Mouse (Mus musculus): ENCODE measurements around the gene Ciapin1. TPM values are rescaled to one million over a fixed set of nuclear protein-coding genes. Genes with fewer than 3 reads are reported as not detected.
A peak's percentile ranks its signal among the peaks of the same experiment; 100 is the strongest.

Gene Ciapin1
- polyA plus RNA-seq, 1 experiment from 2014 or later, result 37.5 TPM

DNA sequence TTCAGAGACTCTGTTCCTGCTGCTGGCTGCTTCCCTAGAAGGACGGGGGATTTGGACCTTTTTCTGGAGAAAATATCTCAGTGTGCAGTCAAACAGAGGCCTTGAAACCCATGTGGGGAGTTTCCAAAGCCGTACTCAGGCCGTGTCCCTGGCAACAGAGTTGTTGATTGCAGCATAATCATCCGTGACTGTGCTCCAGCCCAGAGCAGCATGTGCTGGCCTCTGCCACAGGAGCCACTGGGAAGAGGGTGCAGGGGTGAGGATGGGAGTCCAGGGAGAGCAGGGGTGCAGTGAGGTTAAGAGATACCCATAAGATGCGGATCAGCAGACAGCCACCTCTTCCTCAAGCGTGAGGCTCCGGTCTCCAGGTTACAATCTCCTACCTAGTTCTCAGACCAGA is 30.7 kb downstream of the Ciapin1 start:
- Histone ChIP-seq H3K27me3 (ENCODE audit: control insufficient read depth, insufficient read depth, low read depth, low read length) (peaks cover 8% of the 10 kb centered on the region), H3K27ac (ENCODE audit: low read length) (no peak overlapping the region), H3K4me3 (ENCODE audit: low read depth, low read length) (no peak overlapping the region), H3K4me2 (ENCODE audit: low read depth, low read length) (no peak overlapping the region), H3K9ac (ENCODE audit: low read depth, low read length) (no peak overlapping the region), H3K9me3 (replicated peaks; ENCODE audit: control insufficient read depth, low read length) (no peaks in the 10 kb centered on the region), H3K4me1 (ENCODE audit: control insufficient read depth, low read depth, low read length) (peaks cover 5% of the 10 kb centered on the region), H3K36me3 (ENCODE audit: control insufficient read depth, insufficient read depth) (no peaks in the 10 kb centered on the region)
- no peak for ATAC-seq (ENCODE audit: low read depth)
- WGBS (ENCODE audit: insufficient replicate concordance), result 58% methylated on average over 7 of the region's 7 CpGs

- no peak overlapping the region for H3K27ac ChIP-seq (ENCODE audit: low read length)
- H3K9ac ChIP-seq (ENCODE audit: low read depth, low read length), result no peak overlapping the region
- H3K4me1 ChIP-seq (ENCODE audit: control insufficient read depth, low read depth, low read length), result peaks cover 5% of the 10 kb centered on the region
- no peak overlapping the region for H3K4me2 ChIP-seq (ENCODE audit: low read depth, low read length)
- no peak overlapping the region for H3K4me3 ChIP-seq (ENCODE audit: low read depth, low read length)
- H3K36me3 ChIP-seq (ENCODE audit: control insufficient read depth, insufficient read depth), result no peaks in the 10 kb centered on the region
- 71% methylated on average over 4 of the region's 4 CpGs for WGBS (ENCODE audit: insufficient replicate concordance)
- peaks cover 13% of the 10 kb centered on the region for H3K27me3 ChIP-seq (ENCODE audit: control insufficient read depth, insufficient read depth, low read depth, low read length)
- H3K9me3 ChIP-seq (replicated peaks; ENCODE audit: control insufficient read depth, low read length), result no peaks in the 10 kb centered on the region
- no peak for ATAC-seq (ENCODE audit: low read depth)
Observed at GRCm38 (mm10) chr8:94805811-94806210, 32.3 kb downstream of the Ciapin1 start.

GRCm38 (mm10) chr8:94804546-94805340 is 33.4 kb downstream of the Ciapin1 start:
- H3K27me3 ChIP-seq (ENCODE audit: control insufficient read depth, insufficient read depth, low read depth, low read length), result peaks cover 14% of the 10 kb centered on the region
- H3K36me3 ChIP-seq (ENCODE audit: control insufficient read depth, insufficient read depth), result no peaks in the 10 kb centered on the region
- no peak overlapping the region for H3K4me2 ChIP-seq (ENCODE audit: low read depth, low read length)
- no peak for ATAC-seq (ENCODE audit: low read depth)
- H3K4me1 ChIP-seq (ENCODE audit: control insufficient read depth, low read depth, low read length), result peaks cover 5% of the 10 kb centered on the region
- H3K27ac ChIP-seq (ENCODE audit: low read length), result no peak overlapping the region
- no peak overlapping the region for H3K4me3 ChIP-seq (ENCODE audit: low read depth, low read length)
- WGBS (ENCODE audit: insufficient replicate concordance), result 10% methylated on average over 10 of the region's 10 CpGs
- no peak overlapping the region for H3K9ac ChIP-seq (ENCODE audit: low read depth, low read length)
- no peaks in the 10 kb centered on the region for H3K9me3 ChIP-seq (replicated peaks; ENCODE audit: control insufficient read depth, low read length)

DNA sequence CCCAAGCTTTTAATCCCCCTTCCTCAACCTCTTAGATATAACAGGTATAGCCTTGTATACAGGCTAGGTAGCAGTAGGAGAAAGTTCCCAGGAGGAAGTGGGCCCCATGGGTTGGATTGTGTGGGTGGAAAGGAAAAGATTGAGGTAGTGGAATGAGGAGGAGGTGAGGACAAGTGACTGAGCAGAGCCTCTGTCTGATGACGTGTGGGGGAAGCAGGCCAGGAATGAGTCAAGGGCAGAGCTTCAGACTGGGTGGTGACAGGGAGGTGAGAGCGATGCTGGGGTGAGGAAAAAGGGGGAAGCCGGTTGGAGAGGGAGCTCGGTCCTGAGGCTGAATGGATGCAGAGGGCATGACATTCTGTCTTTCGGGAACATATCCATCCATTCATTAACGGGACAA is 34.6 kb downstream of the Ciapin1 start:
- WGBS (ENCODE audit: insufficient replicate concordance), result 56% methylated on average over 6 of the region's 6 CpGs
- no peaks in the 10 kb centered on the region for H3K36me3 ChIP-seq (ENCODE audit: control insufficient read depth, insufficient read depth)
- H3K4me1 ChIP-seq (ENCODE audit: control insufficient read depth, low read depth, low read length), result peaks cover 5% of the 10 kb centered on the region
- no peaks in the 10 kb centered on the region for H3K9me3 ChIP-seq (replicated peaks; ENCODE audit: control insufficient read depth, low read length)
- H3K27me3 ChIP-seq (ENCODE audit: control insufficient read depth, insufficient read depth, low read depth, low read length), result peaks cover 14% of the 10 kb centered on the region
- no peak overlapping the region for H3K27ac ChIP-seq (ENCODE audit: low read length)
- no peak overlapping the region for H3K4me2 ChIP-seq (ENCODE audit: low read depth, low read length)
- no peak overlapping the region for H3K4me3 ChIP-seq (ENCODE audit: low read depth, low read length)
- no peak overlapping the region for H3K9ac ChIP-seq (ENCODE audit: low read depth, low read length)
- no peak for ATAC-seq (ENCODE audit: low read depth)

DNA sequence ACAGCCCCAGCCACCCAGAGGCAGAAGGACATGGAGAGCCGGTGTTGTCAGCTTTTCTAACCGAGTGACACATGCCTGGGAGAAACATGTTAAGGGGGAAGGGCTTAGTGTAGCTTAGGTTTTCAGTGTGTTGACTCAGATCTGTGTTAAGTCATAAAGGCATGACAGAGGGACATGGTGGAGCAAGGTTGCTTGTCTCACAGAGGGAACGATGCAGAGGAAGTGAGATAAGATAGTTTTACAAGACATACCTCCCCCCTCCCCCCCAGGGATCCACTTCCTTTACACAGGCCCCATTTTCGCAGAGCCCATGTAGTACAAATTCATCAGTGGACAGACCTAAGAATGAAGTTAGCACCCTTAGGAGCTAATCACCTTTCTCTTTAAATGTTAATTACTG is 35.8 kb downstream of the Ciapin1 start:
- ATAC-seq (ENCODE audit: low read depth), result 0 out of 2 replicates have a peak, but pooled peaks have one; percentile 13
- H3K27me3 ChIP-seq (ENCODE audit: control insufficient read depth, insufficient read depth, low read depth, low read length), result peaks cover 14% of the 10 kb centered on the region
- H3K27ac ChIP-seq (ENCODE audit: low read length), result no peak overlapping the region

DNA sequence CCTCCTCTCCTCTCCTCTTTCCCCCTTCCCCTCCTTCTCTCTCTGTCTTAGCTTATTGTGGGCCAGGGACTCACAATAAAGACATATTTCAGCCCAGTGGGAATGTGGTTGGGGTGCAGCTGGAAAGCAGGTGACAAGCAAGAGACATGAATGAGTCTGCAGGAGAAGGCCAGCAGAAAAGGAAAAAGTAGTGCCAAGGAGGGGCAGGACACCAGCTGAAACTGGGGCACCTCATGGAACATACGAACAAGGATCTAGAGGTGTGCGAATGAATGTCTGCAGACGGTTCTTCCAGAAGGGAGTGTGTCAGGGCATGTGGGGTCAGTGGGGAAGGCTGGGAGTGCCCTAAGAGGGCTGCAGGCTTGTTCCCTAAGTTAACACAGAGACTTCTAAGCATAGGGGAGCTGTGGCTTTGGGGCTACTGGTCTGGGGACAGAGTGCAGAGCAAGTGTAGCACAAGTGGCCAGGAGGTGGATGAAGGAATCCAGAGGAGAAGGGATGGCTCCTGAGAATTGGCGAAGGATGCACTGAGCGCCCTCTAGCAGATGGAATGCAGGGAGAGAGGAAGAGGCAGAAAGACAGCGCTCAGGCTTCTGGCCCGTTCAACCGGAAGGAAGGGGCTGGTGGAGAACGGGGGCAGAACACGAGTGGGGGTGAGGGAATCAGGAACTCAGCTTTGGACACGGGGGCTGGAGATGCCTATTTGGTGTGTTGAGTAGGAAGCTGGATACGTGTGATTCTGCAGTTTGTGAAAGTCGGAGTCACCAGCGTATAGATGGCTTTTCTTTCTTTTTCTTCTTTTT is 36.7 kb downstream of the Ciapin1 start:
- no peaks in the 10 kb centered on the region for H3K9me3 ChIP-seq (replicated peaks; ENCODE audit: control insufficient read depth, low read length)
- 38% methylated on average over 14 of the region's 14 CpGs for WGBS (ENCODE audit: insufficient replicate concordance)
- no peak overlapping the region for H3K4me2 ChIP-seq (ENCODE audit: low read depth, low read length)
- H3K4me1 ChIP-seq (ENCODE audit: control insufficient read depth, low read depth, low read length), result peaks cover 5% of the 10 kb centered on the region
- no peak for ATAC-seq (ENCODE audit: low read depth)
- no peak overlapping the region for H3K4me3 ChIP-seq (ENCODE audit: low read depth, low read length)
- H3K9ac ChIP-seq (ENCODE audit: low read depth, low read length), result no peak overlapping the region
- no peak overlapping the region for H3K27ac ChIP-seq (ENCODE audit: low read length)
- no peaks in the 10 kb centered on the region for H3K36me3 ChIP-seq (ENCODE audit: control insufficient read depth, insufficient read depth)
- peaks cover 14% of the 10 kb centered on the region for H3K27me3 ChIP-seq (ENCODE audit: control insufficient read depth, insufficient read depth, low read depth, low read length)

More for the DNA sequence above, 35.8 kb downstream of the Ciapin1 start:
- no peak overlapping the region for H3K4me2 ChIP-seq (ENCODE audit: low read depth, low read length)
- peaks cover 5% of the 10 kb centered on the region for H3K4me1 ChIP-seq (ENCODE audit: control insufficient read depth, low read depth, low read length)
- H3K9me3 ChIP-seq (replicated peaks; ENCODE audit: control insufficient read depth, low read length), result no peaks in the 10 kb centered on the region
- no peaks in the 10 kb centered on the region for H3K36me3 ChIP-seq (ENCODE audit: control insufficient read depth, insufficient read depth)
- 13% methylated on average over 4 of the region's 4 CpGs for WGBS (ENCODE audit: insufficient replicate concordance)
- no peak overlapping the region for H3K4me3 ChIP-seq (ENCODE audit: low read depth, low read length)
- H3K9ac ChIP-seq (ENCODE audit: low read depth, low read length), result no peak overlapping the region

DNA sequence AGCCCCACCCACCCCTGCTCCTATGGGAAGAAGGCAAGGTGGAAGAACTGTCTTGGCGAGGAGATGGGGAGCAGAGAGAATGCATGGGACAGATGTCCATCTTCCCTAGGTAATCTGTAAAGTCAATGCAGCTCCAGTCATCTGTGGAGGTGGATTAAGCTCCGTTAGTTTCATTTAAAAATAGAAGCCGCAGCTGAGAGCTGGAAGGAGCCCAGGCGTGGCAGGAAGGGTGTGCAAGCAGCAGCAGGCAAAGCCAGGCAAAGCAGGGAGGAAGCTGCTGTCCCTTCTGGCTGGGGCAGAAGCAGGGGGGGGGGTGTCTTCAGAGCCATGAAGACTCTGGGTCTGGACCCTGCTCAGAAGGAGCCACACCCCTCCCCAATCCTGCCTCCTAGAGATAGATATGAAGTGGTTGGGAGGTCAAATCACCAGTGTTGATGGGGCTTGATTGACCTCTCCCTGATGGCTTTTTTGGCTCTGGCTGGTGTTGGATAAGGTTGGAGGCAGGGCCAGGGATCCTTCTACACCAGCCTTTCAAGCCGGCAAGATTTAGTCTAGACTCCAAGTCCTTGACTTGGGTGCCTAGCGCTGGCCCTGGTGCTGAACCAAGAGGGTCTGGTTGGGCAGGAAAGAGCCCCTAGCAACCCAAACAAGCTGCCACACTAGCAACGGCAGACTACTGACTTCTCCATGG is 37.7 kb downstream of the Ciapin1 start:
- no peak for ATAC-seq (ENCODE audit: low read depth)
- WGBS (ENCODE audit: insufficient replicate concordance), result 35% methylated on average over 7 of the region's 7 CpGs
- Histone ChIP-seq H3K4me1 (ENCODE audit: control insufficient read depth, low read depth, low read length) (peaks cover 5% of the 10 kb centered on the region), H3K9me3 (replicated peaks; ENCODE audit: control insufficient read depth, low read length) (no peaks in the 10 kb centered on the region), H3K9ac (ENCODE audit: low read depth, low read length) (no peak overlapping the region), H3K27me3 (ENCODE audit: control insufficient read depth, insufficient read depth, low read depth, low read length) (peaks cover 14% of the 10 kb centered on the region), H3K36me3 (ENCODE audit: control insufficient read depth, insufficient read depth) (no peaks in the 10 kb centered on the region), H3K27ac (ENCODE audit: low read length) (no peak overlapping the region), H3K4me2 (ENCODE audit: low read depth, low read length) (no peak overlapping the region), H3K4me3 (ENCODE audit: low read depth, low read length) (no peak overlapping the region)

DNA sequence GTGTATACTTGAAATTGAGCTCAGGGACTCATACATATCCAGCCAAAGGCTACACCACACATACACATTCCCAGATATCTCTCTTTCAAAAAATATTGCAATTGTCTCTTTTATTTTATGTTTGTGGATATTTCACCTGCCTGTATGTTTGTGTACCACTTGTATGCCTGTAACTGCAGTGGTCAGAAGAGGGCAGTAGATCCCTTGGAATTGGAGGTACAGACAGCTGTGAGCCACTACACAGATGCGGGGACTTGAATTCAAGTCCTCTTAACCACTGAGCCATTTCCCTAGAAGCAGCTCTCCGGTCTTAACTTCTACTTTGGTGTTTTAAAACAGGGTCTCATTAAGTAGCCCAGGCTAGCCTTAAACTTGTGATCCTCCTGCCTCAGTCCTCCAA is 43.4 kb downstream of the Ciapin1 start:
- Histone ChIP-seq H3K4me1 (ENCODE audit: control insufficient read depth, low read depth, low read length) (peaks cover 10% of the 10 kb centered on the region), H3K27me3 (ENCODE audit: control insufficient read depth, insufficient read depth, low read depth, low read length) (no peaks in the 10 kb centered on the region), H3K9me3 (replicated peaks; ENCODE audit: control insufficient read depth, low read length) (no peaks in the 10 kb centered on the region), H3K36me3 (ENCODE audit: control insufficient read depth, insufficient read depth) (no peaks in the 10 kb centered on the region), H3K27ac (ENCODE audit: low read length) (no peak overlapping the region), H3K4me3 (ENCODE audit: low read depth, low read length) (no peak overlapping the region), H3K4me2 (ENCODE audit: low read depth, low read length) (no peak overlapping the region), H3K9ac (ENCODE audit: low read depth, low read length) (no peak overlapping the region)
- peak; percentile 54 for ATAC-seq (ENCODE audit: low read depth)
- WGBS (ENCODE audit: insufficient replicate concordance), result 76% methylated on average over 2 of the region's 2 CpGs

All from liver, embryonic 16.5 days (tissue).